Mouse (Mus musculus): ENCODE measurements around the gene 4632433K11Rik.
A peak's percentile ranks its signal among the peaks of the same experiment; 100 is the strongest.

DNA sequence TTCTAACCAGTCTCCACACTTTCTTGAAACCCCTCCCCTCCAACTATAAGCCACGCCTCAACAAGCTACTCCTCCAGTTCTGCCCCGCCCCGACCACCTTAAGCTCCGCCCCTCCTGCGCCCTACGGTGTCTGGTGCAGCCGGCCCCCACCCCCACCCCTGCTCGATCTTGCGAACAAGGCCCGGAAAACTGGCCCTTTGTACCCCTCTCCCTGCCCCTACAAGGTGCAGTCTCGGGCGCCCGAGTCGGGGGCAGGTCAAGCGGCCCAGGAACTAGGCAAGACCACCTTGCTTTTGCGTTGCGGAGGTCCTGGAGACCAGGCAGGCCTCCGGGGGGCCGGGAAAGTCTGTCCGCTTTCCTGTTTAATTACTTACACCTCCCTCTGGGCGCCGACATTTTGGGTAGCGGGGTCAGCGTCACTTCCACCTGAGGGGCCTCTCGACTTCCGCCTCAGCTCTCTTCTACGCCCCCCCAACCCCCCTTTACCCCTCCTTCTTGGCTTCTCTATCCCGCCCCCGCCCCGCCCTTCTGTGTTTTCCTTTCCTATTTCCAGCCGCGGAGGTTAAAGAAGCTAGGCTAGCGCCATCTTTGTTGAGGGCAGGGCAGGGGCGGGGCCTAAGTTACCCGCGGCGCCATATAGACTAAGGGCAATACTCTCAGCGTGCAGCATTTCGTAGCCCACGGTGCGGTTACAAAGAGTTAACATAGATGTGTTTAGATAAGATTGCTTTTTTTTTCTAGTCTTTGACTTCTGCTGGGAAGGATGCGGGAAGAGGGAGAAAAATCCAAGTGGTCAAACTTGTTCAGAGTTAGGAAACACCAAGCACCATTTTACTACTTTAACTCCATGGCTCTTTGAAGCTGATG lies 19.4 kb upstream of the 4632433K11Rik start, which contains the start of the genes Zfp524 and Fiz1:
- TF ChIP-seq UBTF (IDR thresholded peaks at IDR 0.05; ENCODE audit: low read depth, low read length) (no peak; the same call in 1 of the 2 replicates), CTCF (conservative IDR thresholded peaks at IDR 0.05 in 1 of 2, IDR thresholded peaks at IDR 0.05 in 1 of 2; ENCODE audit: low read depth in 2 of 2, low read length in 2 of 2) (no peak), ZNF384 (IDR thresholded peaks at IDR 0.05; ENCODE audit: low read depth, low read length) (peak; percentile 42; the same call in 1 of the 2 replicates)
